Mouse (Mus musculus): ENCODE measurements around the gene Ahr. TPM values are rescaled to one million over a fixed set of nuclear protein-coding genes. Genes with fewer than 3 reads are reported as not detected.
A peak's percentile ranks its signal among the peaks of the same experiment; 100 is the strongest.

Ahr gene
- 10.2 and 10.7 TPM in 2 replicates for polyA plus RNA-seq (2012; rRNA removed)
- 19.5 and 23.7 TPM in 2 replicates for polyA plus RNA-seq (2014; fragmentation: Nextera tagmentation; extraction: Ambion mirVana)

GRCm38 (mm10) chr12:35534754-35535236, at the start of gene Ahr:
TSS of gene Ahr (minus strand) at chr12:35535038.
- H3K4me2 ChIP-seq (replicated peaks; ENCODE audit: low read depth, low read length, severe bottlenecking): peak within 1 kb of the TSS; percentile 100
- H3K9me3 ChIP-seq (ENCODE audit: control insufficient read depth, low read length): no peaks in the 10 kb centered on the region
- no peaks in the 10 kb centered on the region for H3K36me3 ChIP-seq (ENCODE audit: control insufficient read depth, insufficient read depth, low read length)
- 1% methylated on average over 28 of the region's 52 CpGs for WGBS
- no peaks in the 10 kb centered on the region; the same call in 1 of the 2 replicates for H3K4me1 ChIP-seq (ENCODE audit: control insufficient read depth, insufficient read depth, low read length)
- DNase-seq (ENCODE audit: low spot score) (peak; percentile 49), ATAC-seq (ENCODE audit: low FRiP score, low read depth) (peak; percentile 89)
- H3K27me3 ChIP-seq (ENCODE audit: control insufficient read depth, insufficient read depth, low read length): 0 out of 2 replicates have a peak, but pooled peaks cover 12% of the 10 kb centered on the region
- peak within 1 kb of the TSS; percentile 64 for H3K9ac ChIP-seq (ENCODE audit: low read depth, low read length, severe bottlenecking)
- no peak within 1 kb of the TSS for H3K27ac ChIP-seq (replicated peaks; ENCODE audit: low read depth, low read length)
- H3K4me3 ChIP-seq (replicated peaks; ENCODE audit: low read length): peak within 1 kb of the TSS; percentile 75
- no peak for TF ChIP-seq POLR2A (IDR thresholded peaks at IDR 0.05; ENCODE audit: borderline replicate concordance, extremely low read depth, insufficient read depth, insufficient read length)

GRCm38 (mm10) chr12:35578826-35579225, 44.0 kb upstream of the Ahr start:
- Histone ChIP-seq H3K36me3 (ENCODE audit: control insufficient read depth, insufficient read depth, low read length) (no peaks in the 10 kb centered on the region), H3K27ac (replicated peaks; ENCODE audit: low read depth, low read length) (no peak overlapping the region), H3K4me1 (ENCODE audit: control insufficient read depth, insufficient read depth, low read length) (no peaks in the 10 kb centered on the region), H3K27me3 (ENCODE audit: control insufficient read depth, insufficient read depth, low read length) (no peaks in the 10 kb centered on the region), H3K9me3 (ENCODE audit: control insufficient read depth, low read length) (no peaks in the 10 kb centered on the region), H3K4me2 (replicated peaks; ENCODE audit: low read depth, low read length, severe bottlenecking) (no peak overlapping the region), H3K9ac (ENCODE audit: low read depth, low read length, severe bottlenecking) (no peak overlapping the region), H3K4me3 (replicated peaks; ENCODE audit: low read length) (no peak overlapping the region)
- TF ChIP-seq POLR2A (IDR thresholded peaks at IDR 0.05; ENCODE audit: borderline replicate concordance, extremely low read depth, insufficient read depth, insufficient read length): no peak
- DNase-seq (ENCODE audit: low spot score): no peak
- no peak for ATAC-seq (ENCODE audit: low FRiP score, low read depth)
- 87% methylated on average over 4 of the region's 4 CpGs for WGBS

DNA sequence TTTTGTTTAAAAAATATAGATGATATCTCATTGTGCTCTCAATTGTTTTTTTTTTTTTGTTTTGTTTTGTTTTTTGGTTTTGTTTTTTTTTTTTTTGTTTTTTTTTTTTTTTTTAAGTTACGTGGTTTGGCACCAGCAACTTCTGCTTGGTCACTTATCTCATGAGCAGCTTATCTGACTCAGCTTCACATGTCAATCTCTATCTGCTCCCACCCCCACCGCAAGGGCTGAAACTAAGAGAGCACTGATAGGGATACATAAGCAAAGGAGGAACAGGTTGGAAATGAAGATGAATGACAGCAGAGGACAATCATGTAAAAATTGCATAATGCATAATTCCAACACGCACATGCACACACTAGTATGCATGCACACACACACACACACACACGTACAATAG, 41.3 kb upstream of the Ahr start:
- no peak for ATAC-seq (ENCODE audit: low FRiP score, low read depth)
- no peak overlapping the region for H3K4me3 ChIP-seq (replicated peaks; ENCODE audit: low read length)
- no peak overlapping the region for H3K9ac ChIP-seq (ENCODE audit: low read depth, low read length, severe bottlenecking)
- no peaks in the 10 kb centered on the region for H3K36me3 ChIP-seq (ENCODE audit: control insufficient read depth, insufficient read depth, low read length)
- no peak overlapping the region for H3K4me2 ChIP-seq (replicated peaks; ENCODE audit: low read depth, low read length, severe bottlenecking)
- TF ChIP-seq POLR2A (IDR thresholded peaks at IDR 0.05; ENCODE audit: borderline replicate concordance, extremely low read depth, insufficient read depth, insufficient read length): no peak
- no peak for DNase-seq (ENCODE audit: low spot score)
- H3K4me1 ChIP-seq (ENCODE audit: control insufficient read depth, insufficient read depth, low read length): no peaks in the 10 kb centered on the region
- H3K27ac ChIP-seq (replicated peaks; ENCODE audit: low read depth, low read length): no peak overlapping the region
- WGBS: 86% methylated on average over 4 of the region's 4 CpGs
- H3K9me3 ChIP-seq (ENCODE audit: control insufficient read depth, low read length): no peaks in the 10 kb centered on the region
- H3K27me3 ChIP-seq (ENCODE audit: control insufficient read depth, insufficient read depth, low read length): no peaks in the 10 kb centered on the region

DNA sequence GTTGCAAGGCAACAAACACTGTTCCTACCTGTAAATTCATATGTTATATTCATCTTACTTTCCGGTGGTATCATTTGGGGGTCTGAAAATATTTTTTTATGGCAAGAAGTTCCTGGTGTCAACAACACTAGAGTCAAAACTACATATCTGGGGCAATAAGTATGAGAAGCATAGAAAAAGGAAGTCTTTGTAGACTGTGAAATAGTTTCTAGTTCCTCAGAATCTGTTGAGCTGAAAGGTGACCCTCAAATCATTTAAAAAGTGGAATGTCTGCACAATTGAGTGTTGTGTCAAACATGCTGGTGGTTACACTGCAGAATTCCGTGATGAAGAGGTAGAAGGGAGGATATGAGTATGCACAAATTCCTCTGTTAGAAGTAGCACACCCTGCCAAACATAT, 38.9 kb upstream of the Ahr start:
- WGBS: 85% methylated on average over 2 of the region's 2 CpGs
- H3K4me3 ChIP-seq (replicated peaks; ENCODE audit: low read length): no peak overlapping the region
- no peak for ATAC-seq (ENCODE audit: low FRiP score, low read depth)

DNA sequence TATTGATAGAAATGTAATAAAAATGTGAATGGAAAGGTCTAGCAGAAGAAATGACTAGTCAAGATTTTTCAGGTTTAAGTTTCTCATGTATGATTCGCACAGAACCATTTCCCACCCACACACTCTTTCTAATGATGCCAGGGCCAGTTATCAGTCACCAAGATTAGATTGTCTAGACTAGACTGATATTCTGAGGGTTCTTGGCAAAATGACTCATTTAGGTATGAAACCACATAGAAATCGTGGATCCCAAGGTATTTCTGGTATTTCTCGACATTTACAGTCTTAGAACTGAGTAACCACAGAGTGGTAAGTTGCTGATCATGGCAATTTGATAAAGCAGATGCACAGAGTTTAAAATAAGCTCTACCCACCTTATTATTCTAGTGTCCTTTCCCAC, 28.0 kb upstream of the Ahr start:
- no peak for ATAC-seq (ENCODE audit: low FRiP score, low read depth)
- Histone ChIP-seq H3K9me3 (ENCODE audit: control insufficient read depth, low read length) (no peaks in the 10 kb centered on the region), H3K9ac (ENCODE audit: low read depth, low read length, severe bottlenecking) (no peak overlapping the region), H3K4me2 (replicated peaks; ENCODE audit: low read depth, low read length, severe bottlenecking) (no peak overlapping the region), H3K36me3 (ENCODE audit: control insufficient read depth, insufficient read depth, low read length) (no peaks in the 10 kb centered on the region), H3K27ac (replicated peaks; ENCODE audit: low read depth, low read length) (no peak overlapping the region), H3K4me3 (replicated peaks; ENCODE audit: low read length) (no peak overlapping the region), H3K27me3 (ENCODE audit: control insufficient read depth, insufficient read depth, low read length) (no peaks in the 10 kb centered on the region), H3K4me1 (ENCODE audit: control insufficient read depth, insufficient read depth, low read length) (no peaks in the 10 kb centered on the region)
- WGBS: 82% methylated on average over 3 of the region's 3 CpGs
- no peak for TF ChIP-seq POLR2A (IDR thresholded peaks at IDR 0.05; ENCODE audit: borderline replicate concordance, extremely low read depth, insufficient read depth, insufficient read length)
- DNase-seq (ENCODE audit: low spot score): no peak

More for the DNA sequence above, 38.9 kb upstream of the Ahr start:
- H3K27me3 ChIP-seq (ENCODE audit: control insufficient read depth, insufficient read depth, low read length): no peaks in the 10 kb centered on the region
- H3K27ac ChIP-seq (replicated peaks; ENCODE audit: low read depth, low read length): no peak overlapping the region
- H3K4me1 ChIP-seq (ENCODE audit: control insufficient read depth, insufficient read depth, low read length): no peaks in the 10 kb centered on the region
- no peak overlapping the region for H3K9ac ChIP-seq (ENCODE audit: low read depth, low read length, severe bottlenecking)
- DNase-seq (ENCODE audit: low spot score): no peak
- no peak overlapping the region for H3K4me2 ChIP-seq (replicated peaks; ENCODE audit: low read depth, low read length, severe bottlenecking)
- H3K9me3 ChIP-seq (ENCODE audit: control insufficient read depth, low read length): no peaks in the 10 kb centered on the region
- H3K36me3 ChIP-seq (ENCODE audit: control insufficient read depth, insufficient read depth, low read length): no peaks in the 10 kb centered on the region
- no peak for TF ChIP-seq POLR2A (IDR thresholded peaks at IDR 0.05; ENCODE audit: borderline replicate concordance, extremely low read depth, insufficient read depth, insufficient read length)
